Mouse (Mus musculus) megakaryocyte progenitor cell, adult 5-6 weeks (primary cell): ENCODE data around the gene Ttc21a. TPM values are rescaled to one million over a fixed set of nuclear protein-coding genes. Genes with fewer than 3 reads are reported as not detected.
A peak's percentile ranks its signal among the peaks of the same experiment; 100 is the strongest.

Experiments
- ATAC-seq: replicated peaks from 2 replicates; pipeline ENCODE4 v1.8.0; 2016; ENCODE audit warnings: mild to moderate bottlenecking, moderate TSS enrichment, inconsistent platforms; ENCODE audit not compliant: poor library complexity
- total RNA-seq, 2 experiments: library from RNA; stranded (forward) in 1 of 2; stranded (reverse) in 1 of 2; fragments of 157-497, 149-512 nt in 1 of 2; fragments of 200-1000 nt in 1 of 2; gene quantifications; 2 replicates each; pipeline versions ENCODE4 v1.2.3 to v1.2.4; 2015 to 2017

Gene Ttc21a
- total RNA-seq, 2 experiments from 2014 or later = 2.3 to 5.7 TPM

- ATAC-seq = no peak
These were observed 2.2 kb downstream of the Ttc21a start for GRCm38 (mm10) chr9:119939646-119940045.

- no peak for ATAC-seq
These were observed 4.0 kb downstream of the Ttc21a start for GRCm38 (mm10) chr9:119941407-119941806.

- ATAC-seq = no peak
These were observed 4.5 kb downstream of the Ttc21a start for GRCm38 (mm10) chr9:119941861-119942260.

- ATAC-seq = peak; percentile 67
These were observed 5.9 kb downstream of the Ttc21a start for GRCm38 (mm10) chr9:119943326-119943725.

- peak; percentile 65 for ATAC-seq
These were observed 7.9 kb downstream of the Ttc21a start for GRCm38 (mm10) chr9:119945173-119945900.

GRCm38 (mm10) chr9:119948804-119949203, 11.4 kb downstream of the Ttc21a start:
- peak; percentile 81 for ATAC-seq

GRCm38 (mm10) chr9:119950434-119950833, 13.0 kb downstream of the Ttc21a start:
- no peak for ATAC-seq

- ATAC-seq = no peak
These were observed 14.0 kb downstream of the Ttc21a start for GRCm38 (mm10) chr9:119951388-119951787.

GRCm38 (mm10) chr9:119958835-119959234, 21.4 kb downstream of the Ttc21a start:
- ATAC-seq = no peak

- ATAC-seq = no peak; the same call in 1 of the 2 replicates
These were observed 24.8 kb downstream of the Ttc21a start for GRCm38 (mm10) chr9:119962216-119962615.

- ATAC-seq = peak; percentile 97
These were observed 25.7 kb downstream of the Ttc21a start for GRCm38 (mm10) chr9:119962987-119963667.

GRCm38 (mm10) chr9:119964206-119964605, 26.8 kb downstream of the Ttc21a start:
- ATAC-seq = no peak

- no peak for ATAC-seq
These were observed 27.8 kb downstream of the Ttc21a start for GRCm38 (mm10) chr9:119965186-119965585.

GRCm38 (mm10) chr9:119966221-119966910, 29.0 kb downstream of the Ttc21a start:
- ATAC-seq = no peak

GRCm38 (mm10) chr9:119969811-119970210, 32.4 kb downstream of the Ttc21a start:
- no peak for ATAC-seq

- peak; percentile 54 for ATAC-seq
These were observed 32.8 kb downstream of the Ttc21a start for GRCm38 (mm10) chr9:119970221-119970620.

GRCm38 (mm10) chr9:119970763-119971656, 33.6 kb downstream of the Ttc21a start:
- no peak for ATAC-seq

- no peak for ATAC-seq
These were observed 34.8 kb downstream of the Ttc21a start for GRCm38 (mm10) chr9:119972166-119972565.

- no peak for ATAC-seq
These were observed 35.2 kb downstream of the Ttc21a start for GRCm38 (mm10) chr9:119972582-119972981.

- ATAC-seq = no peak
These were observed 35.9 kb downstream of the Ttc21a start for GRCm38 (mm10) chr9:119973281-119973680.
